Mouse (Mus musculus) bone marrow macrophage, adult 2 months (primary cell): ENCODE data around the gene Bysl. TPM values are rescaled to one million over a fixed set of nuclear protein-coding genes. Genes with fewer than 3 reads are reported as not detected.
"Not testable (repeated sequence)": the region's sequence is repeated elsewhere in the genome, so short reads cannot be mapped to it uniquely, and the experiment has no call there.

Experiments used
- H3K27ac ChIP-seq: 2 replicates; pipeline ENCODE4 v1.5.1; 2012; ENCODE audit warnings: low read depth, low read length; ENCODE audit not compliant: insufficient read depth
- H3K4me1 ChIP-seq: 2 replicates; pipeline ENCODE4 v1.6.1; 2012; ENCODE audit warnings: low read length; ENCODE audit not compliant: control insufficient read depth, insufficient read depth
- H3K4me3 ChIP-seq: 2 replicates; pipeline ENCODE4 v1.5.1; 2012; ENCODE audit warnings: mild to moderate bottlenecking, low read length, moderate library complexity; ENCODE audit not compliant: insufficient read depth
- CTCF ChIP-seq: IDR thresholded peaks from 2 replicates; pipeline ENCODE4 v1.5.1; 2012; ENCODE audit warnings: low read depth, mild to moderate bottlenecking, low read length, moderate library complexity
- POLR2A ChIP-seq: IDR thresholded peaks from 2 replicates; pipeline ENCODE4 v1.6.1; 2012; ENCODE audit warnings: mild to moderate bottlenecking, low read depth, low read length, borderline replicate concordance
- polyA plus RNA-seq: library from polyadenylated mRNA; stranded (reverse); fragments of >200 nt; gene quantifications from 2 replicates; pipeline ENCODE4 v1.2.4, GENCODE M21; 2012; ENCODE audit not compliant: missing spikeins, insufficient read depth, insufficient read length

The Bysl gene
- 4.1 and 5.0 TPM in 2 replicates for polyA plus RNA-seq

GRCm38 (mm10) chr17:47610849-47611660, at the start of gene Bysl, which contains the start of the genes Med20 and Gm20517:
Gene Bysl, minus strand, starts transcription at chr17:47611492.
Gene Med20, plus strand, starts transcription at chr17:47611582.
Gene Gm20517, plus strand, starts transcription at chr17:47611589.
- peaks cover 21% of the 10 kb centered on the region for H3K4me1 ChIP-seq
- TF ChIP-seq CTCF, result peak; percentile 99
- no peak for TF ChIP-seq POLR2A
- peak within 1 kb of the TSS; percentile 71 for H3K4me3 ChIP-seq
- H3K27ac ChIP-seq, result peak within 1 kb of the TSS; percentile 52

- H3K4me1 ChIP-seq, result peaks cover 35% of the 10 kb centered on the region
- H3K27ac ChIP-seq, result peak overlapping the region; percentile 94
- no peak for TF ChIP-seq POLR2A
- TF ChIP-seq CTCF, result no peak
- H3K4me3 ChIP-seq, result no peak overlapping the region
These were observed 47.5 kb upstream of the Bysl start for GRCm38 (mm10) chr17:47658741-47659243.

GRCm38 (mm10) chr17:47657901-47658300, 46.6 kb upstream of the Bysl start:
- Histone ChIP-seq H3K4me3 (no peak overlapping the region), H3K4me1 (peaks cover 40% of the 10 kb centered on the region), H3K27ac (peak overlapping the region; percentile 94)
- TF ChIP-seq POLR2A (no peak), CTCF (no peak)

- Histone ChIP-seq H3K4me3 (no peak overlapping the region), H3K4me1 (peaks cover 43% of the 10 kb centered on the region), H3K27ac (no peak overlapping the region)
- TF ChIP-seq POLR2A, result no peak
- TF ChIP-seq CTCF, result no peak
These were observed 44.4 kb upstream of the Bysl start for GRCm38 (mm10) chr17:47655697-47656096.

- peaks cover 32% of the 10 kb centered on the region for H3K4me1 ChIP-seq
- H3K4me3 ChIP-seq, H3K27ac ChIP-seq: not testable (repeated sequence)
These were observed 43.1 kb upstream of the Bysl start for GRCm38 (mm10) chr17:47654346-47654745.

GRCm38 (mm10) chr17:47651953-47652352, 40.7 kb upstream of the Bysl start:
- H3K4me1 ChIP-seq, result peaks cover 16% of the 10 kb centered on the region
- TF ChIP-seq CTCF (no peak), POLR2A (no peak)
- H3K4me3 ChIP-seq, result no peak overlapping the region
- H3K27ac ChIP-seq, result no peak overlapping the region

- no peak for TF ChIP-seq POLR2A
- no peak for TF ChIP-seq CTCF
- H3K4me3 ChIP-seq, result no peak overlapping the region
- peaks cover 14% of the 10 kb centered on the region for H3K4me1 ChIP-seq
- H3K27ac ChIP-seq, result no peak overlapping the region
These were observed 37.7 kb upstream of the Bysl start for GRCm38 (mm10) chr17:47648966-47649365.

- Histone ChIP-seq H3K4me1 (no peaks in the 10 kb centered on the region; the same call in none of the 2 replicates), H3K4me3 (no peak overlapping the region), H3K27ac (no peak overlapping the region)
- peak; percentile 76 for TF ChIP-seq CTCF
- no peak for TF ChIP-seq POLR2A
These were observed 35.4 kb upstream of the Bysl start for GRCm38 (mm10) chr17:47646683-47647082.

- H3K27ac ChIP-seq, result no peak overlapping the region
- H3K4me1 ChIP-seq, result no peaks in the 10 kb centered on the region
- no peak for TF ChIP-seq CTCF
- no peak for TF ChIP-seq POLR2A
- no peak overlapping the region for H3K4me3 ChIP-seq
These were observed 31.7 kb upstream of the Bysl start for GRCm38 (mm10) chr17:47642992-47643391.
